Mouse (Mus musculus): ENCODE data around the gene Mapkapk3. TPM values are rescaled to one million over a fixed set of nuclear protein-coding genes. Genes with fewer than 3 reads are reported as not detected.

The Mapkapk3 gene
- polyA plus RNA-seq, 1 experiment from 2014 or later = 2.1 TPM

DNA sequence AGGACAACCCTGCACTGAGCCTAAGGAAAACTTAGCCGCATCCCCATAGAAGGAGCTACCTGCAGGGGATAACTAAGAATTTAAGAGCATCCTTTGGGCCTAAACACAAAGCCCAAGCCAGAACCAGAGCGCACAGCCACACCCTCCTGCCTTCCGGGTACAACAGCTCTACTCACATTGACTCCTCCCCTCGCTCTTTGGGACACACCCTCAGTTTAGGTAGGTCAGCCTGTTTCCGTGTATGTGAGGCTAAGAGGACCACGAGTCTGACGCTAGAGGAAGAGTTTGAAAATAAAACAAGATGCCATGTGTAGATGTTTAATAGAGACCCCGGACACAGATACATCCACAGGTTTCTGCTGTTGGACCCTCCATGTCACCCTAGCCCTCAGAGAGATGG is 966 bp downstream of the Mapkapk3 start:
- WGBS = 24% methylated on average over 8 of the region's 8 CpGs
- Histone ChIP-seq H3K4me3 (ENCODE audit: low read depth, low read length) (no peak overlapping the region), H3K27me3 (ENCODE audit: control insufficient read depth, insufficient read depth, low read length) (peaks cover 2% of the 10 kb centered on the region; the same call in 1 of the 2 replicates), H3K27ac (ENCODE audit: low read depth, low read length) (no peak overlapping the region), H3K9me3 (ENCODE audit: control insufficient read depth, low read length) (no peaks in the 10 kb centered on the region), H3K9ac (replicated peaks; ENCODE audit: low read depth, low read length) (no peak overlapping the region), H3K4me2 (ENCODE audit: low read depth, low read length) (no peak overlapping the region), H3K4me1 (ENCODE audit: control insufficient read depth, insufficient read depth, low read length) (peaks cover 5% of the 10 kb centered on the region; the same call in 1 of the 2 replicates), H3K36me3 (ENCODE audit: control insufficient read depth, insufficient read depth, low read length) (no peaks in the 10 kb centered on the region)
- ATAC-seq (ENCODE audit: low read depth) = no peak

DNA sequence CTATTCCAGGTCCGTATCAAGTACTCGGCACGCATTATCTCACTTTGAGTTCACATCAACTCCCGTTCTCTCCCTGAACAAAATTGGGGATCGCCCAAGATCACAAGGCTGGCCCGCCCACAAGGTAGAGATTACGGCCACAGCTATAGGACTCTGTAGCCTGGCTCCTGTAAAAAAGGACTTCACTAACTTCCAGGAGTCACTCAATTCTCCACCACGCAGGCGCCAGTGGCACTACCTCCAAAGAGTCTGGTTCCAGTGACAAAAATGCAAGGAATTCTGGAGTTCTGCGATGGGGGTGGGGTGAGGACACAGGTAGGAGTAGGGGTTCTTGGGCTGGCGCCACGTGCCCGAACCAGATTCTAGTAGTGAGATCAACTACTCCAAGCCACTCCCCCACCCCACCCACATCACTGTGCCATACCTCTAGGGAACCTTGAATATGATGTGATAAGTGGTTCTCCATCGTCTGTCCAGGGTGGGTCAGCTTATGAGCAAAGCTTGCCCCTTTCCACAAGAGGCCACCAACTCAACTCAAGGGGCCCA is 1.5 kb downstream of the Mapkapk3 start:
- H3K4me1 ChIP-seq (ENCODE audit: control insufficient read depth, insufficient read depth, low read length) = peaks cover 5% of the 10 kb centered on the region; the same call in 1 of the 2 replicates
- H3K9me3 ChIP-seq (ENCODE audit: control insufficient read depth, low read length) = no peaks in the 10 kb centered on the region
- no peak for ATAC-seq (ENCODE audit: low read depth)
- no peak overlapping the region for H3K4me2 ChIP-seq (ENCODE audit: low read depth, low read length)
- H3K36me3 ChIP-seq (ENCODE audit: control insufficient read depth, insufficient read depth, low read length) = no peaks in the 10 kb centered on the region
- H3K4me3 ChIP-seq (ENCODE audit: low read depth, low read length) = no peak overlapping the region
- no peak overlapping the region for H3K9ac ChIP-seq (replicated peaks; ENCODE audit: low read depth, low read length)
- H3K27me3 ChIP-seq (ENCODE audit: control insufficient read depth, insufficient read depth, low read length) = peaks cover 2% of the 10 kb centered on the region; the same call in 1 of the 2 replicates
- H3K27ac ChIP-seq (ENCODE audit: low read depth, low read length) = no peak overlapping the region
- WGBS = 95% methylated on average over 14 of the region's 14 CpGs

DNA sequence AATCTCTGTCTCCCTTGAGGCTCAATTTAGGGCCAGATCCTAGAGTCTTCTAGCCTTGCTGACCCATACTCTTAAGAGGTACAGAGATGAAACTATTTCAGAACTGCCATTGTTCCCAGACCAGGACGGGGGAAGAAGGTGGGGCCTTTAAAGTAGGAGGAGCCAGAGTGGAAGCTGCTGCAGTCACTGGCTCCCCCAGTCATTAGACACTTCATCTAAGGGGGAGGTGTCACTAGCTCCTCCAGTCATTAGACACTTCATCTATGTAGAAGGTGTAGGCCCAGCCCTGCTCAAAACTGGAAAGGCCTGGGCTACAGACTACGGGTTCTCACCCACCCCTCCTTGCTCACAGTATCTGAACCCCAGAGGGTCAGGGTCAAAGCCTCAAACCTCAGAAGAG is 2.4 kb downstream of the Mapkapk3 start:
- no peak for ATAC-seq (ENCODE audit: low read depth)
- WGBS = 80% methylated on average over 2 of the region's 2 CpGs
- Histone ChIP-seq H3K4me1 (ENCODE audit: control insufficient read depth, insufficient read depth, low read length) (peaks cover 5% of the 10 kb centered on the region; the same call in 1 of the 2 replicates), H3K27me3 (ENCODE audit: control insufficient read depth, insufficient read depth, low read length) (peaks cover 2% of the 10 kb centered on the region; the same call in 1 of the 2 replicates), H3K9me3 (ENCODE audit: control insufficient read depth, low read length) (no peaks in the 10 kb centered on the region), H3K27ac (ENCODE audit: low read depth, low read length) (no peak overlapping the region), H3K4me2 (ENCODE audit: low read depth, low read length) (no peak overlapping the region), H3K4me3 (ENCODE audit: low read depth, low read length) (no peak overlapping the region), H3K36me3 (ENCODE audit: control insufficient read depth, insufficient read depth, low read length) (no peaks in the 10 kb centered on the region), H3K9ac (replicated peaks; ENCODE audit: low read depth, low read length) (no peak overlapping the region)

DNA sequence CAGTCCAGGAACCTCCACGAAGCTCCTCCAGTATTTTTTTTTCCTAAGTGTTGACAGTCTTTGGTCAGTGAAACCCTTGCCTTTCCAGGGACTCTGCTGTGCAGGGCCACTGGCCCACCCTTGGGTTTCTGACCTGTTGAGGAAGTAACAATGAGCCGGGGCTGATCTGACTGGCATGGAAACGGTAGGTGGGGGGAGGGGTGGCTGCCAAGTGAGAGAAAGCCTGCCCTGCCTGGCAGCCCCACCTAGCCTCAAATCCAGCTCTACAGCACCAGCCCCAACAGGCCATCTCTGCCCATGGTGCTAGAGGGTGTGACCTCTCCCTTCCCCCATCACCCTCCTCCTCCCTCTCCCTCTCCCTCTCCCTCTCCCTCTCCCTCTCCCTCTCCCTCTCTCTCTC is 4.7 kb downstream of the Mapkapk3 start:
- Histone ChIP-seq H3K9ac (replicated peaks; ENCODE audit: low read depth, low read length) (no peak overlapping the region), H3K27ac (ENCODE audit: low read depth, low read length) (no peak overlapping the region), H3K27me3 (ENCODE audit: control insufficient read depth, insufficient read depth, low read length) (peaks cover 2% of the 10 kb centered on the region; the same call in 1 of the 2 replicates), H3K4me1 (ENCODE audit: control insufficient read depth, insufficient read depth, low read length) (peaks cover 5% of the 10 kb centered on the region; the same call in 1 of the 2 replicates), H3K36me3 (ENCODE audit: control insufficient read depth, insufficient read depth, low read length) (no peaks in the 10 kb centered on the region), H3K4me2 (ENCODE audit: low read depth, low read length) (no peak overlapping the region), H3K9me3 (ENCODE audit: control insufficient read depth, low read length) (no peaks in the 10 kb centered on the region), H3K4me3 (ENCODE audit: low read depth, low read length) (no peak overlapping the region)
- ATAC-seq (ENCODE audit: low read depth) = no peak
- 24% methylated on average over 3 of the region's 3 CpGs for WGBS

DNA sequence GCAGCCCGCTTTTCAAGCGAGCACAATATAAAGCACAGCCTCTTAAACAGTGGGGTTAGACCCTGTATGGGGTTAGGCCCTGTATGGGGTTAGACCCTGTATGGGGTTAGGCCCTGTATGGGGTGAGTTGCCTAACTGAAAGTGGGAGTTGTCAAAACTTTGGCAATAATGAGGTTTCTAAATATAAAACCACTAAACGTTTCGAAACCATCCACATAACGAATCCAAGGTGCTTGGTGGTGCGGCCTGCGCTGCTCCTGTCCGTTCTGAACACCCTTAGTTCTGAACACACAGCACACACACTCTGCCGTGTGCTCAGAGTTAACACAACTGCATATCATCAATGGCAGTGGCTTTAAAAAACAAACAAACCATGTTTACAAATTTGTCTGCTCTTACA is 6.7 kb downstream of the Mapkapk3 start:
- Histone ChIP-seq H3K27me3 (ENCODE audit: control insufficient read depth, insufficient read depth, low read length) (no peaks in the 10 kb centered on the region), H3K4me2 (ENCODE audit: low read depth, low read length) (no peak overlapping the region), H3K36me3 (ENCODE audit: control insufficient read depth, insufficient read depth, low read length) (no peaks in the 10 kb centered on the region), H3K9ac (replicated peaks; ENCODE audit: low read depth, low read length) (no peak overlapping the region), H3K27ac (ENCODE audit: low read depth, low read length) (no peak overlapping the region), H3K4me3 (ENCODE audit: low read depth, low read length) (no peak overlapping the region), H3K9me3 (ENCODE audit: control insufficient read depth, low read length) (no peaks in the 10 kb centered on the region), H3K4me1 (ENCODE audit: control insufficient read depth, insufficient read depth, low read length) (0 out of 2 replicates have a peak, but pooled peaks cover 3% of the 10 kb centered on the region)
- no peak for ATAC-seq (ENCODE audit: low read depth)
- WGBS = 96% methylated on average over 9 of the region's 9 CpGs

DNA sequence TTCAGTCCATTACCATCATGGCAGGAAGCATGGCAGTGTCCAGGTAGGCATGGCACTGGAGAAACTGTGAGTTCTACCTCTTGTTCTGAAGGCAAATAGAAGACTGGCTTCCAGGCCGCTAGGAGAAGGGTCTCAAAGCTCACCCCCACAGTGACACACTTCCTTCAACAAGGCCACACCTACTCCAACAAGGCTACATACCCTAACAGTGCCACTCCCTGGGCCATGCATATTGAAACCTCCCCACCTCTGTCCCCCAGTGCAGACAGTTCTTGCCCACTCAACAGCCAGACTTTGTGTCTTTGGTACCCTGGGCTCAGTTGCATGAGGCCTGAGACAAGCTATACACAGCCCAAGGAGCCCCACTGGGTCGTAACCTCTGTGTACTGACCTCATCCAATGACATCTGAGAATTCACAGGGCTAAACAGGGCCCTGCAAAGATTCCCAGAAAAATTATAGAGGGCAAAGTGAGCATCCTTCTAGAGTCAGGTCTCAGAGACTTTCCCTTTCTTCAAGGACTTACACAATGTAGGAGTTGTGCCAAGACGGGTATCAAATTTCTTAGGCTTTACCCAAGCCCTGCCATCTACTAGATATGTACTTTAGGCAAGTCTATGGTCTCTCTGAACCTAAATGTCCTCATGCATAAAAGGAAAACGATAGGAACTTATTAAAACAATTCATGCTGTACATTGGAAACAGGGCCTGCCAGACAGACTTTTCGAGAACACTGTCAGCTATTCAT is 8.3 kb downstream of the Mapkapk3 start:
- Histone ChIP-seq H3K27ac (ENCODE audit: low read depth, low read length) (no peak overlapping the region), H3K4me1 (ENCODE audit: control insufficient read depth, insufficient read depth, low read length) (0 out of 2 replicates have a peak, but pooled peaks cover 3% of the 10 kb centered on the region), H3K36me3 (ENCODE audit: control insufficient read depth, insufficient read depth, low read length) (no peaks in the 10 kb centered on the region), H3K4me3 (ENCODE audit: low read depth, low read length) (no peak overlapping the region), H3K4me2 (ENCODE audit: low read depth, low read length) (no peak overlapping the region), H3K27me3 (ENCODE audit: control insufficient read depth, insufficient read depth, low read length) (no peaks in the 10 kb centered on the region), H3K9me3 (ENCODE audit: control insufficient read depth, low read length) (no peaks in the 10 kb centered on the region), H3K9ac (replicated peaks; ENCODE audit: low read depth, low read length) (no peak overlapping the region)
- 93% methylated on average over 5 of the region's 5 CpGs for WGBS
- ATAC-seq (ENCODE audit: low read depth) = no peak

DNA sequence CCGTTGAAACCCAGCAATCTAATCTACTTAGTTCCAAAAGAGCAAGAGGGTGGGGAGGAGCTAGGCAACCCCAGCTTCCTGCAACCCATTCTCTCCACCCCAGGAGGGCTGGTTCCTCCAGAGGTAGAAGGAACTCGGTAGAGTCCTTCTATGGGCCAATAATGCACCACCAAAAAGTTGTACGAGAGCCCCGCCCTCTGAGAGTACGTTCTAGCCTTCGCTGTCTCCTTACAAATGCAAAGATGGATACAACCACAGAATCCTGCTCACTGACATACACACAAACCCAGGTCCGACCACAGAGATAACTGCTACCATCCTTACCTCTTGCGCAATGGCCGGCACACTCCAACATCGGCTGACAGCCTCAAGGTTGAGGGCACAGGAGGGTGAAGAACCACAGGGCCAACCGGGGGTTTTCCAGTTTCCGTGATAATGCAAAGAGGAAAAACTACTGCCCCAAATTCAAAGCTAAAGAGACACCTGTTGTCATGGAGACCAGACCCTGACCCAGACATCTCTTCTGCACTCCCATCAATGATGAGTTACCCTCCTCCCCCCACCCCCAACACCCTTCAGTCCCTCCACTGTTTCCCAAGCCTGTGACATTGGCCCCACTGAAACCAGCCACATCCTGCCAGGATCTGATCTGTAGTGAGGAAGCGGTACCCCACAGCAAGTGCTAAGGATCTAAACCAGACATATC is 9.2 kb downstream of the Mapkapk3 start:
- Histone ChIP-seq H3K4me1 (ENCODE audit: control insufficient read depth, insufficient read depth, low read length) (0 out of 2 replicates have a peak, but pooled peaks cover 3% of the 10 kb centered on the region), H3K36me3 (ENCODE audit: control insufficient read depth, insufficient read depth, low read length) (no peaks in the 10 kb centered on the region), H3K9ac (replicated peaks; ENCODE audit: low read depth, low read length) (no peak overlapping the region), H3K4me2 (ENCODE audit: low read depth, low read length) (0 out of 2 replicates have a peak overlapping the region, but pooled peaks have one; percentile 6), H3K4me3 (ENCODE audit: low read depth, low read length) (no peak overlapping the region), H3K27me3 (ENCODE audit: control insufficient read depth, insufficient read depth, low read length) (no peaks in the 10 kb centered on the region), H3K9me3 (ENCODE audit: control insufficient read depth, low read length) (no peaks in the 10 kb centered on the region), H3K27ac (ENCODE audit: low read depth, low read length) (no peak overlapping the region)
- no peak for ATAC-seq (ENCODE audit: low read depth)
- WGBS = 48% methylated on average over 13 of the region's 13 CpGs

DNA sequence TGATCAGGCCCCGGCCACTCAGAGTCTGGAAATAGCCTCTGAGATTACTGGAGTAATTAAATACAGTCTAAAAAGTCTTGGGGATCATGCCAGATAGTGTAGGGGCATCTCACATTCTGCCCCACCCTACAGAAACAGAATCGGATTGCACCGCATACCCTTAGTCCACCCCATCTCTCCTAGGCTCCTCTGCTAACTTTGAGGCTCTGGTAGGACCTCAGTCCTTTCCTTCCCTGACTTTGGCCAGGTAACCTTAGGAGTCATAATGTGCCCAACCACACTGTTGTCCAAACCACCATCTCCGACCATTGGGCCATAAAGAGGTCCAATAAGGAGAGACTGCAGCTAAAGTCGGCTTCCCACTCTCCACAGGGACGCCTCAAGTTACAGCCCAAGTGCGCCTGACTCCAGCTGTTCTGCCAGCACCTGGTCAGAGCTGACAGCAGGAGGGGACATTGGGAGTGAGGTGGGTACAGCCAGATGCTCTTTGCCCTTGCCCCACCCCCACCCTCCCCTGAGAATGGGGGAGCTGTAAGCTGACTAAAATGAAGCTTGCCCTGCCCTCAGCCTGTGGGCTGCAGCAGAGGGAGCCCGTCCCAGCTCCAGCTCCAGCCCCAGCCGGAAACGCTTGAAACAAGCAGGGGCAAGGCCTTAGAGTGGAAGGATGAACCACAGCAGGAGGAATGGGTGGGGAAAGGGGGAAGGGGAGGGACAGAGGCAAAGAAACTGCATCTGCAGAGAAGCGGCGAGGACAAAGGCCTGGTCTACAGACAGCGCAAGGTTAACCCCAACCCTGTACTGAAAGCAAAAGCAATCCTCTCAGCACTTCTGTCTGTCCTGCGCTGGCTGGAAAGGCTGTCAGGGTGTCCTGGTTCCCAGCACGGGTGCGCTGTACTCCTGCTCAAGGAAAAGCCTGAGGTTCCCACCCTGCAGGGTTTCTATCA is 10.0 kb downstream of the Mapkapk3 start:
- H3K4me2 ChIP-seq (ENCODE audit: low read depth, low read length) = 0 out of 2 replicates have a peak overlapping the region, but pooled peaks have one; percentile 6
- H3K9me3 ChIP-seq (ENCODE audit: control insufficient read depth, low read length) = no peaks in the 10 kb centered on the region
- H3K27me3 ChIP-seq (ENCODE audit: control insufficient read depth, insufficient read depth, low read length) = no peaks in the 10 kb centered on the region
- no peak overlapping the region for H3K4me3 ChIP-seq (ENCODE audit: low read depth, low read length)
- H3K27ac ChIP-seq (ENCODE audit: low read depth, low read length) = no peak overlapping the region
- 0 out of 2 replicates have a peak, but pooled peaks cover 3% of the 10 kb centered on the region for H3K4me1 ChIP-seq (ENCODE audit: control insufficient read depth, insufficient read depth, low read length)
- no peak overlapping the region for H3K9ac ChIP-seq (replicated peaks; ENCODE audit: low read depth, low read length)
- 25% methylated on average over 16 of the region's 16 CpGs for WGBS
- ATAC-seq (ENCODE audit: low read depth) = no peak
- H3K36me3 ChIP-seq (ENCODE audit: control insufficient read depth, insufficient read depth, low read length) = no peaks in the 10 kb centered on the region

Data from neural tube, embryonic 14.5 days (tissue).